Mouse (Mus musculus) liver, adult 2 months (tissue): Measurements from ENCODE around the gene Esrrb.

ENCODE experiments used
- CTCF ChIP-seq: fragments of 200-500 bp; IDR thresholded peaks from 2 replicates; pipeline ENCODE4 v1.5.1; 2011; ENCODE audit warnings: low read depth, low read length, control low read depth
- POLR2A ChIP-seq: fragments of 200-500 bp; IDR thresholded peaks from 2 replicates; pipeline ENCODE4 v1.6.1; 2011; ENCODE audit warnings: low read length, control low read depth; ENCODE audit not compliant: insufficient read depth; ENCODE audit errors: extremely low read depth

GRCm38 (mm10) chr12:86395326-86395725, 34.4 kb downstream of the Esrrb start:
- TF ChIP-seq POLR2A (no peak), CTCF (no peak)
